Mouse (Mus musculus) leukemia stem cell, adult 10-12 weeks (primary cell): ENCODE data around the gene 4833439L19Rik. TPM values are rescaled to one million over a fixed set of nuclear protein-coding genes. Genes with fewer than 3 reads are reported as not detected.

ENCODE experiments used
- polyA plus RNA-seq: library from polyadenylated mRNA; stranded (reverse); fragments of >175 nt; gene quantifications from 2 replicates; pipeline ENCODE4 v1.2.3, GENCODE M21; 2012; ENCODE audit warnings: low replicate concordance

The 4833439L19Rik gene
- 18.6 and 39.3 TPM in 2 replicates for polyA plus RNA-seq

DNA sequence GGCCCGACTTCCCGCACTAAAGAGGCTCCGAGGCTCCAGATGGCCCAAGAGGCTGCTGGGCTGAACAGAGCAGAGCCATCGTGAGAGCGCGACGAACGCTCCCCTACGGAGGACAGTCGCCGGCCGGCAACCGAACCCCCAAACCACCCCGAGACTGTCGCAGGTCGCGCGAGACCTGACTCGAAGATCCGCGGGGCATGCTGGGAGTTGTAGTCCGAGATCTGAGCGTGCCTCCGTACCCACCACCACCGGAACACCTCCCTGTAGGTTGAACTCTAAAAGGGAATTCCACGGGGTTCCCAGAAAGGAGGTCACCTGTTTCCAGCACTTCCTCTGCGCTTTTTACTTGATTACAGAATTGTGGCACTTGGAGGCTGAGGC, at the start of gene 4833439L19Rik:
4833439L19Rik (minus strand) TSS at position 235 of the 381 bp plus-strand sequence.

DNA sequence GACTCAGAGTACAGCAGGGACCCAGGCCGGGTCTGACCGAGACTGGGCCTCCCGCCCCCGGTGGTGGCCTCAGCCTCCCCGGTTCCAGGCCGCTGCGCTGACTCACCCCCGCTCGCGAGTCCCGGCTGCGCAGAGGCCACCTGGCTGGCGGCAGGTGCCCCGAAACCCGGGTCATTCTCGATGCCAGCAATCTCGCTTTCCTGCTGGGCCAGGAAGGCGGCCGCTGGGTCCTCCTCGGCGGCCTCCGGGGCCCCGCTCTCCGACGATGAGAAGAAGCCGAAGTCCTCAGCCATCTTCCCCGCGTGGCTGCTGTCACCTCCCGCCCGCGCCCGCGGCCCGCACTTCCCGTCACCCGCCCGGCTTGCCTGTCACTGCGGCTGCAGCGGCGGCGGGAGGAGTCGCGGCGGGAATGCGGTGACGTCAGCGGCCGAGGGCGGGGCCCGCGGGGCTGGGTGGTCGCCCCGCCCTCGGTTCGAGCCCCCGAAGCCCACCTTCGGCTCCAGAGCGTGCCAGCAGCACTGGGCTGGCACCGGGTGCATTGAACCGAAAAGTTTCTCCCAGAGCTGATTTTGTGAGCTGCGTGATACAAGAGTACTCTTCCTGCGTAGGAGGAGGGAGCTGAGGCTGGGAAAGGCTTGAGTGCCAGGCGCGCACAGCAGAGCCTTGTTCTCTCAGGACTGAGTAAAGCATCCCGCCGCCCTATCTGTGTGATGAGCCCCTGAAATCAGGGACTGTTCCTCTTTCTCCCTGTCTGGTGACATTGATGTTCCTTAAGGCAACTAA, 45.9 kb upstream of the 4833439L19Rik start, which contains the start of gene Cltb:
Cltb (minus strand) TSS at position 373 of the 783 bp plus-strand sequence.

DNA sequence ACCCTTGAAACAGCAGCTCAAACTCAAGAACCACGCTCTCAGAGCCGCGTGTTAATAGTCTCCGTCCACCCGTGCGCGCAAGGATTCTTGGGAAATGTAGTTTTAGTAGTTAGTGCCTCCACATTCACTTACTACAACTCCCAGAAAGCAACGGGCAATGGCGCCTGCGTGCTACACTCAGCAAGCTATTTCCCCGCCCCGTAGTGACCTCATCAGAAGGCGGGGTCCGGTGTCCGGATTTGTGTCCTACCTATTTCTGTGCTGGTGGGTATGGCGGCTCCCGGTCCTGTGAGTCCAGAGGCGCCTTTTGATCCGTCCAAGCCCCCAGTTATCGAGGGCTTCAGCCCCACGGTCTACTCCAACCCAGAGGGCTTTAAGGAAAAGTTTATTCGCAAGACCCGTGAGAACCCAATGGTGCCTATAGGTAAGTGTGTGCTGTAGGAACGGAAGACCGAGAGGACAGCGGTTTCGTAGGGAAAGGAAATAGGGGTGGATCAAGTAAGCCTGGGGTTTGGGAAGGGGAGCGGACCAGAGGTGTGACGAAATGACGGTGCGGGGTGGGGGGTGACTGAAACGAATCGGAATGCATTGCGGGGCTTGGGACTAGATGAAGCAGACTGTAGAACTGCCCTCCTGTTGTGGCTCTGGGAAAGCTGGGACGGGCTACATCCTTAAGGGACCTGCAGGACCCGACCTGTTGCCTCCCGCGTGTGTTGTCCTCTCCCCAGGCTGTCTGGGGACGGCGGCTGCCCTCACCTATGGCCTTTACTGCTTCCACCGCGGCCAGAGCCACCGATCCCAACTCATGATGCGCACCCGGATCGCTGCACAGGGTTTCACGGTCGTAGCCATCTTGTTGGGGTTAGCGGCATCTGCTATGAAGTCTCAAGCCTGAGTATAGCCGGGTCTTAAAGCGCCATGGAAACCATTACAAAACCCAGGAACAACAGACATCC, 25.0 kb upstream of the 4833439L19Rik start, which contains the start of the genes Nop16 and Higd2a:
Nop16 (minus strand) TSS at position 95 of the 956 bp plus-strand sequence.
Higd2a (plus strand) TSS at position 212 of the 956 bp plus-strand sequence.

DNA sequence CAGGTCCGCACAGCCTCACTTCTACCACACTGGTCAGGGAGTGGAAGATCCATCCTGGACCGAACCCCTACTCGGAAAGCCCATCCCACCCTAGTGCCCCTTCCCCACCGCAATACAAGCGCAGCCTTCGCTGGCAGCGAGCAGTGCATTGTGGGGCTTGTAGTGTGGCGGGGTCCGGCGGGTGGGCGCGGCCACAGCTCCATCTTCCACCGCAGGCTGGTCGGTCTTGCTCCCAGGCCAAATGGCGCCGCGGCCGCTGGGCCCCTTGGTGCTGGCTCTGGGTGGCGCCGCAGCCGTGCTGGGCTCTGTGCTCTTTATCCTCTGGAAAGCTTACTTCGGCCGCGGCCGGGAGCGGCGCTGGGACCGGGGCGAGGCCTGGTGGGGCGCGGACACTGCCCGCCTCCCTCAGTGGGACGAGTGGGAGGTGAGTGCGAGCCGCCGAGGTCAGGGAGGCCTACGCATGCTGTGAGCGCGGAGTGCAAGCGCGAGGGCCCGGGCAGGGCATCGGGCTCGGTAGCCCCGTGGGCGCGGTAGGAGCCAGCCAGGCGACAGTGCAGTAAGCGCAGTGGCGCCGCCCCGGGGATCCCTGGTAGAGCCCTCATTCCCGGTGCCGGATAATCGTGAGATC, 9.7 kb upstream of the 4833439L19Rik start, which contains the start of gene Arl10:
Arl10 (plus strand) TSS at position 162 of the 628 bp plus-strand sequence.

DNA sequence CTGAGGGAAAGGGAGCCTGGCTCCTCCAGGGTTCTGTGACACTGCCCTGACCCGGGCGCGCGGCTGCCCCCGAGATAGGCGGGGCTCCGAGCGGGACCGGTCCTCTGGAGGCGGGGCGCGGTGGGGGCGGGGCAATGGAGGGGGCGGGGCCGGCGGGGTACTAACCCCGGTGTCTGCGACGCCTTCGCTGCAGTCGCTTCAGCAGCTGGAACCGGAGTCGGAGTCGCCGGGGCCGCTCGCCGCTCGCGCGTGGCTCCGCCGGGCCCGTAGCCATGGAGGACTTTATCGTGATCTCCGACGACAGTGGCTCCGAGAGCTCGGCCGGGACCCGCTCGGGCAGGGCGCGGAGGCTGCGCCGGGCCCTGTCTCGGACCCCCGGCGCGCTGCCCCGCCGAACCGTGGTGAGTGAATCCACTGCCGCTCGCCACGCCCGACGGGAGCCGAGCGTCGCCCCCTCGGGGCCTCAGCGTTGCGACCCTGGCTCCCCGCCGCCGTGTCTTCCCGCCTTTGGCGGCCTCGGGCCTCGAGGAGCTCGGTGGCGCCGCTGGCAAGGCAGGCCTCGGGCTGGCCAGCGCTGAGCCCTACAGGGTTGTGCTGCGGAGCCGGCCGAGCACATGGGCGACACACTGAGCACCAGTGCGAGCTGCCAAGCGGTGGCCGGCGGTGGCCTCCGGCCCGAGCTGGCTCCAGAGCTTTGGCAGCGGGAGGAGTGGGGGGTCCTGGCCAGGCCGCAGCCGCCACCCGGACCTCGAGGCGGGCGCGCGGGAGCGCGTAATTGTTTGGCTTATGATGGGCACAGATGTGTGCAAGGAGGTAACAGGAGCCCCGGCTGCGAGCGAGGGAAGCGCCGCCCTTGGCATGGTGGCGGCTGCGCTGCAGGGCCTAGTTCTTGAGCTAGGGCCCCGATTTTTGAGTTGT, 61.4 kb downstream of the 4833439L19Rik start, which contains the start of gene Simc1:
Simc1 (plus strand) TSS at position 176 of the 918 bp plus-strand sequence.

Other genes starting within 250 kb of the 4833439L19Rik start
- gene Cplx2, start 194.1 kb downstream of the 4833439L19Rik start, polyA plus RNA-seq, result 2.2 and 3.2 TPM in 2 replicates
- 77.1 and 98.4 TPM in 2 replicates for gene Thoc3, start 96.6 kb downstream of the 4833439L19Rik start, polyA plus RNA-seq
- gene Simc1, start 61.7 kb downstream of the 4833439L19Rik start, polyA plus RNA-seq, result 4.6 and 5.4 TPM in 2 replicates
- 4.3 and 5.5 TPM in 2 replicates for gene Arl10, start 9.6 kb upstream of the 4833439L19Rik start, polyA plus RNA-seq
- 14.1 and 16.2 TPM in 2 replicates for gene Nop16, start 24.7 kb upstream of the 4833439L19Rik start, polyA plus RNA-seq
- gene Higd2a, start 24.8 kb upstream of the 4833439L19Rik start, polyA plus RNA-seq, result 6.4 and 56.9 TPM in 2 replicates
- gene Cltb, start 45.9 kb upstream of the 4833439L19Rik start, polyA plus RNA-seq, result 40.3 and 97.6 TPM in 2 replicates
- 8.7 and 14.0 TPM in 2 replicates for gene Faf2, start 56.3 kb upstream of the 4833439L19Rik start, polyA plus RNA-seq
- 469 and 478 TPM in 2 replicates for gene Rnf44, start 128.5 kb upstream of the 4833439L19Rik start, polyA plus RNA-seq
- not detected in 2 replicates for gene Cdhr2, start 136.0 kb upstream of the 4833439L19Rik start, polyA plus RNA-seq
- not detected in 2 replicates for gene Gprin1, start 184.4 kb upstream of the 4833439L19Rik start, polyA plus RNA-seq
- gene Sncb, start 201.2 kb upstream of the 4833439L19Rik start, polyA plus RNA-seq, result 0.30 TPM in 1 of 2 replicates, not detected in the other
- gene Eif4e1b, start 218.6 kb upstream of the 4833439L19Rik start, polyA plus RNA-seq, result 0.09 TPM in 1 of 2 replicates, not detected in the other
- gene Tspan17, start 223.9 kb upstream of the 4833439L19Rik start, polyA plus RNA-seq, result 2.2 and 2.8 TPM in 2 replicates